ENCODE assay signal across 8 mouse cellular contexts in genomic region chr11:94990749-94991577, GRCm38 (mm10). TPM values are rescaled to one million over a fixed set of nuclear protein-coding genes. Genes with fewer than 3 reads are reported as not detected.
DNase-seq lines count a peak whose midpoint lies in the region; ATAC-seq and TF ChIP-seq lines count a peak whose summit lies in the region.

Gene Ppp1r9b (plus strand): TSS chr11:94991035.

- peak; percentile 95 for DNase-seq in ZHBTc4 (ENCODE audit: low read depth, low spot score)
- peak; percentile 89 to 94 for DNase-seq in cerebellum, postnatal 4 days (ENCODE audit: low spot score in 2 of 2)
- peak; percentile 95 for DNase-seq in gastrocnemius, adult 18-20 months (ENCODE audit: low spot score)
- DNase-seq in left cerebral cortex, adult 2 months (ENCODE audit: extremely low spot score in 1 of 2, low spot score in 2 of 2): peak; percentile 93 to 94
- DNase-seq in right cerebral cortex, adult 18-20 months: peak; percentile 94
- DNase-seq in urinary bladder, adult 2 months (ENCODE audit: low spot score): peak; percentile 89

- no peaks in the 10 kb centered on the region for H3K36me3 ChIP-seq in hindbrain, embryonic 15.5 days

- peak; percentile 72 for TF ChIP-seq CTCF in left cerebral cortex, adult 2 months (IDR thresholded peaks at IDR 0.05)

- peak; percentile 84 for ATAC-seq in hindbrain, embryonic 15.5 days (ENCODE audit: low FRiP score, low read depth)
- peak; percentile 68 for ATAC-seq in megakaryocyte, adult 5-6 weeks (ENCODE audit: poor library complexity, severe bottlenecking)

- peak within 1 kb of the TSS; percentile 96 for H3K4me2 ChIP-seq in hindbrain, embryonic 15.5 days

- under 1% methylated on average over 55 of the region's 69 CpGs for WGBS in hindbrain, embryonic 15.5 days

- H3K9me3 ChIP-seq in hindbrain, embryonic 15.5 days: no peaks in the 10 kb centered on the region

- peak within 1 kb of the TSS; percentile 95 for H3K27ac ChIP-seq in hindbrain, embryonic 15.5 days (replicated peaks)
- H3K27ac ChIP-seq in left cerebral cortex, adult 2 months: peak within 1 kb of the TSS; percentile 98

- H3K4me3 ChIP-seq in hindbrain, embryonic 15.5 days: peak within 1 kb of the TSS; percentile 93
- peak within 1 kb of the TSS; percentile 71 for H3K4me3 ChIP-seq in left cerebral cortex, adult 2 months

- peaks cover 69% of the 10 kb centered on the region for H3K4me1 ChIP-seq in hindbrain, embryonic 15.5 days (replicated peaks)

- intact Hi-C loops in left cerebral cortex, adult 2 months (cut with DNase I): loop anchor here (2.0 to 10.0 kb wide), 2 partner anchors 50 to 666 kb away; partner anchors contain the start of genes Ankrd40, Luc7l3 and Pdk2

- H3K27me3 ChIP-seq in hindbrain, embryonic 15.5 days: no peaks in the 10 kb centered on the region

- H3K9ac ChIP-seq in hindbrain, embryonic 15.5 days: peak within 1 kb of the TSS; percentile 90

RNA-seq across cellular contexts. Expression of gene Ppp1r9b, which starts in this region (rescaled TPM):
- total RNA-seq in gastrocnemius, adult 18-20 months (2021): 10 to 100 TPM; 16.1 to 24.5 TPM
- polyA plus RNA-seq in hindbrain, embryonic 15.5 days (2015; fragmentation: Nextera tagmentation; extraction: Ambion mirVana): 20.7 and 21.4 TPM in 2 replicates
- 100 to 1,000 TPM; 709 to 735 TPM for total RNA-seq in left cerebral cortex, adult 2 months (2021)
- 73.7 and 76.7 TPM in 2 replicates for total RNA-seq in megakaryocyte, adult 5-6 weeks (2015)
- 155 and 158 TPM in 2 replicates for total RNA-seq in megakaryocyte, adult 5-6 weeks (2017)
- 16.0 and 35.7 TPM in 2 replicates for polyA plus RNA-seq in urinary bladder, adult 2 months (2012; rRNA removed)

Comparison
In these comparisons a context has a peak if more than half of its experiments do, and no peak if none do; other contexts are left out.
1. Peak in every context shown above with its lines: DNase-seq, ATAC-seq, H3K4me3 ChIP-seq and H3K27ac ChIP-seq.
2. RNA of gene Ppp1r9b (total RNA-seq): 709 to 735 TPM in left cerebral cortex, adult 2 months; 73.7 to 158 TPM in megakaryocyte, adult 5-6 weeks and 16.1 to 24.5 TPM in gastrocnemius, adult 18-20 months; every median in the first group is over 4 times any median in the second.